Mouse (Mus musculus): ENCODE results near the gene Fam186a.
"Not testable (repeated sequence)": the region's sequence is repeated elsewhere in the genome, so short reads cannot be mapped to it uniquely, and the experiment has no call there.

The Fam186a gene

DNA sequence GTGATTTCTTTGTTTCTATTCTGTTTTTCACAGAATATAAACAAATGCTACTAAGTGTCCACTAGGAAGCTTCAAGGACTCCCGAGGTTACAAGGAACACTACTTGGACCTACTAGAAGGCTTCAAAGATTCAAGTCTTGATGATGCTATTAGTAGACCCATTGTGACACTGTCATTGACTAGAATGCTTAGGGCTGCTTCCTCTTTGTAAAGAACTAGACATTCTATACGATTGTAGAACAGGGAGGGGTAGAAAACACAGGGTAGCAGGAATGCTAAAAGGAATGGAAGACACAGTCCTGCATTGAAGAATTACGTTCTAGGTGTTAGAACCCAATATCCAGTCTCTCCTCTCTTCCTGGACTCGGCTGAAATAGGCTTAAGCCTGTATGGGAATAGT lies at the start of gene Fam186a:
Fam186a (minus strand) TSS at position 101 of the 400 bp plus-strand sequence.
- in situ Hi-C loops (cut with MboI; ENCODE audit: low sequenced_read_pairs) = no loop called here

DNA sequence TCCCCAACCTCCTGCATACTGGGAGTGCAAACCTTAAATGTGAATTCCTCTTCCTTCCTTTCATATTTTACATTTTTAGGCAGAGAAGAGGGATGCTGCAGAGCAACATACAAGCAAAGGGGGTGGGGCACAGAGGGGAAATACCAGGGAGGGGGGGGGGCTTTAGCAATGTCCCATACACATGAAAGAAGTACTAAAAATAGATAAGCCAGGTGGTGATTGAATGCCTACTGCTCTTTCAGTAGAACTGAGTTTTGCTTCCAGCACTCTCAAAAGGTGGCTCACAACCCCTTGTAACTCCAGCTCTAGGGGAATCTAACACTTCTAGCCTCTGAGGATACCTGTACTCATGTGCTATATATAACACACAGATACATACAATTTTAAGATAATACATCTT lies 39.3 kb upstream of the Fam186a start:
- in situ Hi-C loops (cut with MboI; ENCODE audit: low sequenced_read_pairs) = no loop called here

DNA sequence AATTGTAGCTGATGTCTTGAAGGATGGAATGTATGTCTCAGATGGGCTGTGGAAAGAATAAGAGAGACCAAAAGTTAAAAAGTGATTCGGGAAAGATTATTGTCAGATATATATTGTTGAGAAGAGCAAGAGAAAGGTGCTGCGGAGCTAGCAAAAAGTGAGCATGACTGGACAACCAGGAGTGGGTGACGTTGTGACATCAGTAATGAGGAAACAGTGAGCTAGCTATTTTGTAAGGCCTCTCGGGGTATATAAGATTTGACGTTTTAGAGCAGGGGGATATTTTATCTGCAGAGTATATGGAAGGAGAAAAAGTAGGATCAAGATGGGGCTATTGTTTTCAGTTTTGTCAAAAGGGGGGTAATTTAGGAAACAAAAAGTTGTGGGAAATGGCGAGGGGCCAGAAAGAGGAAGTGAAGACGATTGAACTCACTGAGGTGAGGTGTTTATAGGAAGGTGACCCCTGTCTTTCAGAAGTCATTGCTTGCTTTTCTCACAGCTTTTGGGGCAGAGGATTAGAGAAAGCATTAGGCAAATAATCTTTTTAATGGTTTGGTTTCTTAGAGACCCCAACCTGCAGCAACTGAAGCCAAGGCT lies 37.9 kb upstream of the Fam186a start:
- in situ Hi-C loops (cut with MboI; ENCODE audit: low sequenced_read_pairs) = no loop called here

DNA sequence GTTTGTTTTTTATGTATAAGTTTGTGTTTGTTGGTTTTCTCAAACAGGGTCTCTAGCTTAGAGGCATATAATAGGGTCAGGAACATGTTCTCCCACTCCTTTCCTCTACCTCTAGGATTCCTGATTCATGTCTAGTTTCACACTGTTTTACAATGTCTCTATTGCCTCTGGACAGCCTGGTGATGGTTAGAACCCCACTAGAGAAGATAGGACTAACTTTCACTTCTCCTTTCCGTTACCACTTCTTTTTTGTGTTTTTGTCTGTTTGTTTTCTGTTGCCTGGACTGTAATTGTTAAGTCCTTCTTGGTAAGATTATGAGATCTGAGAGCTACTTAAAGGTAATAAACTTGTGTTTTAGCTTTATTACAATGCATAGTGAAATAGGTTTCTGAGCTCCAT lies 32.5 kb upstream of the Fam186a start:
- in situ Hi-C loops (cut with MboI; ENCODE audit: low sequenced_read_pairs) = no loop called here

DNA sequence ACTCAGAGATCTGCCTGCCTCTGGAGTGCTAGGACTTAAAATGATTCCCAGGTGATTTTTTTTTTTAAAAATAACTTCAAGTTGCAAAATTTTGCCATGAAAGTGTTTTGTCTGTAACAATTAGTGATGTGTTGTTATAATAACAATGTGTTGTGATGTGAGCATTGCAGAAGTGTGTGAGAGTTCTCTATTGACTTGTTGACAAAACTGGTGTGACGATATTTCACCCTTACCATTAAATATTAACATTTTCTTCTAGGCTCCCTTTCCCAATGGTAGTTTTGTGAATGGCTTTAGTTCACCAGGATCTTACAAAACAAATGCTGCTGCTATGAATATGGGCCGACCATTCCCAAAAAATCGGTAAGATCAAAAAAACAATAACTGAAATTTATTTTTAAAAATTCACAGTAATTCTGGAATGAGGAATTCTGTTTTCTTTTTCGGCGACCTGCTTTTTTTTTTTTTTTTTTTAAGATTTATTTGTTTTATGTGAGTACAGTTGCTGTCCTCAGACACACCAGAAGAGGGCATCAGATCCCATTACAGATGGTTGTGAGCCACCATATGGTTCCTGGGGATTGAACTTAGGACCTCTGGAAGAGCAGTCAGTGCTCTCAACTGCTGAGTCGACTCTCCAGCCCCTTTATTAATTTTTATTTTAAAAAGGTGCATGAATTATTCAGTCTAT lies 30.4 kb upstream of the Fam186a start:
- in situ Hi-C loops (cut with MboI; ENCODE audit: low sequenced_read_pairs) = no loop called here

DNA sequence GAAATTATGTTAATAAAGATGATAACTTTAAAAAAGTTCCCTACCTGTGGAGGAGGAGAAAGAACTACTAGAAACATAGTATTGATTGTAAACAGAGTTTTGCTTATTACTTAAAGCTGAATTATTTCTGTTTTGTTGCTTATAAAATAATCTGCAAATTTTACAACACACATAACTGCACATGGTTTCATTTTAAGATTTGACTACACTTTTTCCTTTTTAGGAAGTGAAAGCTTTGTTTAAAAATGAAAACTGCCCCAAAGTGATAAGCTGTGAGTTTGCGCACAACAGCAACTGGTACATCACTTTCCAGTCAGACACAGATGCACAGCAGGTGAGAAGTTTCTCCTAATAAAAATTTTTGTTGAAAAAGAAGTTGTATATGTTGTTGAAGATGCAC lies 26.2 kb upstream of the Fam186a start:
- in situ Hi-C loops (cut with MboI; ENCODE audit: low sequenced_read_pairs) = no loop called here

DNA sequence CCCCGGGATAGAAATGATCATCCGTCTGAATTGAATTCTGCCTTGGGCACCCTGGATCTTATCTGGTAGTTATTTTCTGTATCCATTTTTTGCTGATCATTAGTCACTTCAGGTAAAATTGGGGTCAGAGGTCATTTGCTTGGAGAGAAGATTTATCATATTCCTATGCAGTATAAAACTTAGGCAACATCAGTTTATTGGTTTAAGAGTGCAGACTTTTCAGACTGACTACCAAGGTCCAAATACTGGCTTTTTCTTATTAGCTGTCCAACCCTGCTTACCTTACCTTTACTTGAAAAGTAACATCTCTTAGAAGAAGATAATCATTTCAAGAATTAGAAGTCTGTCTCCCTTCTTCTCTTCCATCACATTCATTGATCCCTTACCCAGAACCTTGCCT lies 12.9 kb upstream of the Fam186a start:
- in situ Hi-C loops (cut with MboI; ENCODE audit: low sequenced_read_pairs) = no loop called here

DNA sequence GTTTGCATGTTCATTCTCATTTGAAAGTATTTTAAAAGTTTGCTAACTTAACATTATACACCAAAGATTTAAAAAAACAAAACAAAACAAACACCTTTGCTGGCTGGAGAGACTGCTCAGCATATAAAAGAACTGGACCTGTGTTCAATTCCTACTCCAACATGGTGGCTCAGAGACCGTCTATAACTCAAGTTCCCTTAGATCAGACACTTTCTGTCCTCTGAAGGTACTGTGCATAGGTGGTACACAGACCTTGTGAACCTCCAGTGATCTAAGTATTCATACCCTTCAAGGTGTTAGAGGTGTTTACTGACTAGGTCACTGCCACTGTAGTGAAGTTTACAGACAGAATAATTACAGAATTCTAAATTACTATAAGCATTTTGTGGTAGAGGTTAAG lies 12.4 kb upstream of the Fam186a start:
- in situ Hi-C loops (cut with MboI; ENCODE audit: low sequenced_read_pairs) = no loop called here

DNA sequence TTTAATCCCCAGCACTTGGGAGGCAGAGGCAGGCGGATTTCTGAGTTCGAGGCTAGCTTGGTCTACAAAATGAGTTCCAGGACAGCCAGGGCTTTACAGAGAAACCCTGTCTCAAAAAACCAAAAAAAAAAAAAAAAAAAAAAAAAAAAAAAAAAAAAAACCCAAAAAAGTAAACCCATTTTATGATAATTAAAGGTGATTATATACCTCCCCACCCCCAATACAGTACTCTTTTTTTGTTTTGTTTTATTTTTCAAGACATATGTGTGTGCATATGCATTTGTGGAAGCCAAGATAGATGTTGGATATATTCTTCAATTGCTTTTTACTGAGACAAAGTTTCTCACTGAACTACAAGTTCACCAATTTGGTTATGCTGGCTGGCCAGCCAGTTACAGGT lies 9.3 kb upstream of the Fam186a start:
- in situ Hi-C loops (cut with MboI; ENCODE audit: low sequenced_read_pairs) = not testable (repeated sequence)

DNA sequence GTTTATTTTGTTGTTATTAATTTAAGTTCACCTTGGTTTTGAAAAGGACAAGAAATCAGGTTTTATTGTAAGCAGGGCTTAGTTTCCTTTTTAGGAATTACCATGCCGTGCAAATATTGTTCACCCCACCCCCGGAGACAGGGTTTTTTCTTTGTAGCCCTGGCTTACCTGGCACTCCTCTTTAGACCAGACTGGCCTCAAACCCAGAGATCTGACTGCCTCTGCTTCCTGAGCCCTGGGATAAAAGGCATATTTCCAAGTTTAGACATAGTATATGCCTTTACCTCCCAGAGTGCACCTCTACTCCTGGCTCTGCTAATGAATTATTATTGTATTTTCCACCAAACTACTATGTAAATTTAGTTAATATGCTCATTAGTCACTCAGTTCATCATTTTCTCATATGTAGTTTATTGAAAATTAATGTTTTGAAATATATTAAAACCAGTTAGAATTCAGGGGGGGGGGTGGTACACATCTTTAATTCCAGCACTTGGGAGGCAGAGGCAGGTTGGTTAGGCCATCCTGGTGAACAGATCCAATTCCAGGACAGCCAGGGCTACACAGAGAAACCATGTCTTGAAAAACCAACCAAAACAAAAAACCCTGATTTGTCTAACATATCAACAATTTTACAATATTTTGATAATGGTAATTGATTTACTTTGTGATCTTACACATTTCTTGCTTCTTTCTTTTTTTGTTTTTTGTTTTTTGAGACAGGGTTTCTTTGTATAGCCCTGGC lies 7.8 kb upstream of the Fam186a start:
- in situ Hi-C loops (cut with MboI; ENCODE audit: low sequenced_read_pairs) = no loop called here

DNA sequence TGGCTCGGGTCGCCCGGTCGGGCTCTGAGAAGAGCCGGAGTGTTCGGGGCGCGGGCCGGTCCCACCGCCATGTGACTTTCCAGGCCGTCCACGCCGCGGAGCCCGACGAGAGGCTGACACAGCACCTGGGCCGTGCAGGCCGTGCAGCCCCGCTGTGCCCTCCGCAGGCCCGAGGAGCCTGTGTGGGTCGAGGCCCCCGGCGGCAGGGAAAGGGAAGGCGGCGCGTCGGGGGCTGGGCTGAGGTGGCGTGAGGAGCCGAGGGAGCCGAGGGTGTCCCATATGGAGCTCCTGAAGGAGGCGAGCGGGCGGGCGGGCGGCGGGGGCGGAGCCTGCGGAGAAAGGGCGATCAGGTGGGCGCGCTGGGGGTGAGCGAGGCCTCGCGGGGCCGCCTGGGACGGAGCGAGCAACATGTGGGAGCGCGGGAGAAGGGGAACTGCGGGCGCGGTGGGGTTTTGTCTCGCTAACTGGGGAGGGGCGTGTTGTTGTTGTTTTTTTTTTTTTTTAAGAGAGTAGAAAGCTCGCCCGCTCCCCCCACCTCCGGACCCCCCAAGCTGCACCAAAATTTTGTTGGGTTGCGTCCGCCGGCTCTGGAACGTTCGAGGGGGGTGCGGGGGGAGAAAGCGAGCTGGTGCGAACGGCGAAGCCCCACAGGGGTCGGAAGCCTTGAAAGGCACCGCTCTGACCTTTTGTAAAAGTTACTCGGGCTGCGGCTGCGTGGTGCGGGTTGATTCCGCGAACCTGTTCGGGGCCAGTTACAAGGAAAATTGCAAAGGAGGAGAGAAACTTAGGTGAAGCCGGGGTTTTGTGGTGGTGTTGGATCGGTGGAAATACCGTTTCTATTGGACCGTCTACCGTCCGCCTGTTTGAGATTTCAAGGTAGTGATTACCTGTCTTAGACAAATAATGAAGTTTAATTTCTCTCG lies 6.4 kb upstream of the Fam186a start:
- in situ Hi-C loops (cut with MboI; ENCODE audit: low sequenced_read_pairs) = no loop called here

DNA sequence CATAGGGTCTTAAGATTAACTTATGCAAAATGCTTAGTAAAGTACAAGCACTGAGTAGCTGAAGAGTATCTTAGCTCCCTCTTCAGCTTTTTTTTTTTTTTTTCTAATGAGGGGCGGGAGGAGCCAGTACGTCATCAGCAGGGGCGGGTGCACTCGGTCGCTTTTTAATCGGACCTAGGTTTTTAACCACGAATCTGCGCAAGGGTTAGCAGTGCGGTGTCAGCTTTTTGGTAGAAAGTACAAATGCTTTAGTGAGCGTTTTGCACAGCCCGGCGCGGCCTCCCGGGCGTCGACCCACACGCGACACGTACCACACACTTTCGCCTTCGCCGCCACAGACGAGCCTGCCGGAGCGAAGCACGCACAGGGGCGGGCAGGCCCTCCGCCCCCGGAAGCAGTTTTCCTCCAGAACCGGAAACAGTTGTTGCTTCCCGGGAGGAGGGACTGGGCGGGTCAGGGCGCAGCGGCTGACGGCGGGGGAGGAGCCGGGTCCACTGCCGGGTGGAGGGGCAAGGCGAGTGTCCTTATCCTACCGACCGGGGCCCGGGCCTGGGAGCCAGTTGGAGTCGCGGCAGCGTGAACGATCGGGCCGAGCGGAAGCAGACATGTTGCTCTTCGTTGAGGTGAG lies 5.6 kb upstream of the Fam186a start:
- in situ Hi-C loops (cut with MboI; ENCODE audit: low sequenced_read_pairs) = no loop called here

DNA sequence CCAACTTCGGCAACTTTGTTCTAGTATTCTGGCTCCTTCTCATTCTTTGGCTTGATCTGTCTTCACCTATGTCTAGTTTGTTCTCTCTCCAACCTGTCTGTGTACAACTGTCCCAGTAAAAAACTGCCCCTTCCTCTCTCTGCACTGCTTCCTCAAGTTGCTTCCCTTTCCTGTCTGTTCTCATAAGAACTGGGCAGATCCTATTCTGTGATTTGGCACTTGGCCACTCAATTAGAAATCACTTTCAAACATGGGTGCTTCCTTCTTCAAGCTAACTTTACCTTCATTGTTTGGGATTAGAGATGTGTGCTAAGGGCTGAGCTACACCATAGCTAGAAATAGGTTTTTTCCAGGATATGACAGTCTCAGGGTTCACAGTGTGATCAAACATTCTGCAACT lies 3.7 kb upstream of the Fam186a start:
- in situ Hi-C loops (cut with MboI; ENCODE audit: low sequenced_read_pairs) = no loop called here

DNA sequence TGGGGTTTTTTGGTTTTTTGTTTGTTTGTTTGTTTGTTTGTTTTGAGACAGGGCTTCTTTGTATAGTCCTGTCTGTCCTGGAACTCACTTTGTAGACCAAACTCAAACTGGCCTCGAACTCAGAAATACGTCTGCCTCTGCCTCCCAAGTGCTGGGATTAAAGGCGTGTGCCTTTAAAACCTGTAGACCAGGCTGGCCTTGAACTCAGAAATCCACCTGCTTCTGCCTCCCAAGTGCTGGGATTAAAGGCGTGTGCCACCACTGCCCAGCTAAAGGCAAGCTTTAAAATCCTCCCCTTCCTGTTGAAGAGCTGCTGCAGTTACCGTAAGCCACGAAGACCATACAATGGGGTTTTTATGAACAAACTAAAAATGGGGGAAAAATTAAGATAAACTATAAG lies 2.9 kb upstream of the Fam186a start, which contains the start of gene Larp4:
Larp4 (plus strand) TSS at position 301 of the 400 bp plus-strand sequence.
- in situ Hi-C loops (cut with MboI; ENCODE audit: low sequenced_read_pairs) = not testable (repeated sequence)

DNA sequence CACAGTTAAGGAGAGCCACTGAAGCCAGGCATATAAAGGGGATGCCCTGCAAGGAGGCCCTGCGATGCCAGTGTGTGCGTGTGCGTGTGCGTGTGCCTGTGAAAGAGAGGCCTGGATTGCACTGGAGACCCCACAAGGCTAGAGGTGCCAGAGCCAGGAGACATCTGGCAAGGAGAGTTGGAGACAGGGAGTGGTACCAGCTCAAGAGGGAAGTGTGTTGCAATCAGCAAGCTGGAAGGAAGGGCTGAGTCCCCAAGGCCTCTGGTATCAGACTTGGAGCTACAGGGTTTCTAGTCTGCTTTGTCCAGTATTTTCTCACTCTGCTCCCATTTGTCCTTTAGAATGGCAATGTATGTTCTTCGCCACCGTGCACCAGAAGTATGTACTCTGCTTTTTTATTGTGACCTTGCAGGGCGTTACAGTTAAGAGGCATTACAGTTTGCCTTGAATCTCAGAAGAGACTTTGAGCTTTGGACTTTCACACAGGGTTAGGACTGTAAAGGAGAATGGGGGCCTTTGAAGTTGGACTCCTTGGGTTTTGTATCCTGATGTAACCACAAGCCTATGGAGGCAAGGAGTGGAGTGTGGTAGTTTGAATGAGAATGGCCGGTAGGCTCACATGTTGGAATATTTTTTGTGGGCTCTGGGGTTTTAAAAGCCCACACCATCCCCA lies 1.6 kb downstream of the Fam186a start:
- in situ Hi-C loops (cut with MboI; ENCODE audit: low sequenced_read_pairs) = no loop called here

DNA sequence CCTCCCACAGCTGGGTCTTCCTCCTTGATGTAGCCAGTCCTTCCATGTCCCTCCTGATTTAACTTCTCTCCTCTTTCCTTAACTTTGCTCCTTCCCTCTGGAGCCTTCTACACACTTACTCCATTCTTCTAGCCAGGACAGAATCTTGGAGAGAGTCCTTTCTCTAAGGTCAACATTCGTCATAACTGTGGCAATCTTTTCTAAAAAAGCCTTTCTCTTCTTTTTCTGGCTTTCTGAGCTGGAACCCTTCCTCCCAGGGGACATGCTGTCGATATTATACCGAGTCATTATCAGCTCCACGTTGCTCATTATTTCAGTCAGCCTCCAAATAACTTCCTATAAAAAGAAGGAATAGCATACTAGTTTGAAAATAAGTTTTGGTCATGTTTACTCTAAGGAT lies 11.5 kb downstream of the Fam186a start:
- in situ Hi-C loops (cut with MboI; ENCODE audit: low sequenced_read_pairs) = no loop called here

DNA sequence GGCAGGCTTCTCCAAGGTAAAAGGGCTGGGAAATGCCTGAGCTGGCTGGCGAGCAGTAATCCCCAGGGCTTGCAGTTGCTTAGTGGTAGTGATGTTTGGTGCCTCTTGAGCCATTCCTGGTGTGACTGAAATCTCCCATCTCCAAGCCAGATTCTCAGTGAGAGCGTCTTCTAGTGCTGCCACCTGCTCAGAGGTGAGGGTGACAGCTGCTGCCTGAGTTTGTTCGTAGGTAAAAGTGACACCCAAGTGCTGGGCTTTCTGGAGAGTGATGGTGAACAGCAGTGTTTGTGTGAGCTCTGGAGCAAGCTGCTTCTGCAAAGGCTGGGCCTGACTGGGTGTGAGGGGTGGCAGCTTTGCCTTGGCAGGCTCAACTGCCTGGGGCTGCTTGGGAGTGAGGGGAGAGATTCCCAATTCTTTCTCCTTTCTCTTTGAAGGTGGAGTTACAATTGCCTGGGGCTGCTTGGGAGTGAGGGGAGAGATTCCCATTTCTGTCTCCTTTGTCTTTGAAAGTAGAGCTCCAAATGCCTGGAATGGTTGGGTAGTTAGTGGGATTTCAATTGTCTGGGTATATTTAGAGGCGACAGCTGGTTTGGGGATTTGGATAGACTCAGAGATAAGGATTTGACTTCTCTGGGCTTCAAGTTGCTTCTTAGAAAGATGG lies 25.8 kb downstream of the Fam186a start:
- in situ Hi-C loops (cut with MboI; ENCODE audit: low sequenced_read_pairs) = no loop called here

DNA sequence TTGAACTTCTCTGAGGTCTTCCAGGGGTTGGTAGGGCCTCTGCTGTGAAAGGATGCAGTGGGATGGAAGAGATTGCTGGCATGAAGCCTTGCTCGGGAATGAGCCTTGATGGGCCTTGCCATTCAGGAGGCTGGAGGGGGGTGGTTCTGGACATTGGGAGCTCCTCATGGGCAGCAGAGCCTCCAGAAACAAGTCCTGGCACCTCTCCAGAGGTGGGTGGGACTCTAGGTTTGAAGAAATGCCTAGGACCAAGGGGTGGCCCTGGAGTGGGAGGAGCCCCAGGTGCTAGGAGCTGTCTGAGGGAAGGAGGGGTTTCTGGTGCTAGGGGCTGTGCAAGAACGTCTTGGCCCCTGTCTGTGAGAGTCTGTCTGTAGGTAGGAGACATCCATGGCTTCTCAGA lies 26.4 kb downstream of the Fam186a start:
- in situ Hi-C loops (cut with MboI; ENCODE audit: low sequenced_read_pairs) = no loop called here

DNA sequence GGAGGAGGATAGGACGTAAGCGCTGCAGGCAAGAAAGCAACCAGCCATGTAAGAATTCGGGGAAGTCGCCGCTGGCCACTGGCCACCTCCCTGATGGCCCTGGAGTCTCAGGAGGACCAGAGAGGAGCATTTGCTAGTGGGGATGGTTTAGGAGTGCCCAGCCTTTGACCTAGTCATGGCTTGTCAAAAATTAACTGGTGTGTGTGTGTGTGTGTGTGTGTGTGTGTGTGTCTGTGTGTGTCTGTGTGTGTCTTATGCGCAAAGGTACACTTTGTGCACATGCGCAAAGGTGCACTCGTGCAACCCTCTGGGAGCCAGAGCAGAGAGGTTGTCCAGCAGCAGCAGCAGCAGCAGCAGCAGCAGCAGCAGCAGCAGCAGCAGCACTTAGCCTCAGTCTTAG lies 29.0 kb downstream of the Fam186a start:
- in situ Hi-C loops (cut with MboI; ENCODE audit: low sequenced_read_pairs) = no loop called here

DNA sequence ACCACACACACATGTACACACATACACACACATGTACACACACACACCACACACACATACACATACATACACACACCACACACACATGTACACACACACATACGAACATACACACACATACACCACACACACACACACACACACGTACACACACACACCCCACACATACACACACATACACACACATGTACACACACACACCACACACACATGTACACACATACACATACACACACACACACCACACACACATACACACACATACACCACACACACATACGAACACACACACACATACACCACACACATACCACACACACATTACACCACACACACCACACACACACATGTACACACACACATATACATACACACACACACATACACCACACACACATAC lies 30.2 kb downstream of the Fam186a start:
- in situ Hi-C loops (cut with MboI; ENCODE audit: low sequenced_read_pairs) = no loop called here
